Mouse (Mus musculus) liver, postnatal 0 days (tissue): ENCODE results near the gene Spata3.

Source experiments
- CTCF ChIP-seq: sonication (generic); IDR thresholded peaks from 2 replicates; pipeline ENCODE4 v1.5.1; 2016; ENCODE audit warnings: antibody characterized with exemption, low read depth
- EP300 ChIP-seq: IDR thresholded peaks from 2 replicates; pipeline ENCODE4 v1.6.1; 2016; ENCODE audit warnings: antibody characterized with exemption, low read depth, mild to moderate bottlenecking

DNA sequence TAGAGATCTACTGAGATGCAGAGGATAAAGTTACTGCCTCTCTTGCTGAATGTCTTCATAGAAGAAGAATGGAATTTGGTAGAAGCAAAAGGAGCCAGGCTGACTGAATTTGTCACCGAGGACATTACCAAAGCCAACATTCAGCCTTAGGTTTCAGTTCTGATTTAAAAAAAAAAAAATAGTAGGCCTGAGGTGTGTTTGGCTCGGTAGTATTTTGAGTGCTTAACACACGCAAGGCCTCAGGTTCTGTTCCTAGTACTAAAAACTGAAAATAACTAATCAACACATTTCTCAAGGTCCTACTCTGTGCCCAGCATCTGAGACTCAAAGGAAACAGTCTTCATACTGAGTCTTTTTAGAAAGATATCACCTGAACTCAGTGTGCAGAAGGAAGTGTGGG lies 45.5 kb upstream of the Spata3 start:
- TF ChIP-seq CTCF (no peak), EP300 (no peak)
